Mouse (Mus musculus): ENCODE results near the gene Maz. TPM values are rescaled to one million over a fixed set of nuclear protein-coding genes. Genes with fewer than 3 reads are reported as not detected.

The Maz gene
- polyA plus RNA-seq (2015; fragmentation: Nextera tagmentation; extraction: Ambion mirVana), result 63.9 and 65.8 TPM in 2 replicates

DNA sequence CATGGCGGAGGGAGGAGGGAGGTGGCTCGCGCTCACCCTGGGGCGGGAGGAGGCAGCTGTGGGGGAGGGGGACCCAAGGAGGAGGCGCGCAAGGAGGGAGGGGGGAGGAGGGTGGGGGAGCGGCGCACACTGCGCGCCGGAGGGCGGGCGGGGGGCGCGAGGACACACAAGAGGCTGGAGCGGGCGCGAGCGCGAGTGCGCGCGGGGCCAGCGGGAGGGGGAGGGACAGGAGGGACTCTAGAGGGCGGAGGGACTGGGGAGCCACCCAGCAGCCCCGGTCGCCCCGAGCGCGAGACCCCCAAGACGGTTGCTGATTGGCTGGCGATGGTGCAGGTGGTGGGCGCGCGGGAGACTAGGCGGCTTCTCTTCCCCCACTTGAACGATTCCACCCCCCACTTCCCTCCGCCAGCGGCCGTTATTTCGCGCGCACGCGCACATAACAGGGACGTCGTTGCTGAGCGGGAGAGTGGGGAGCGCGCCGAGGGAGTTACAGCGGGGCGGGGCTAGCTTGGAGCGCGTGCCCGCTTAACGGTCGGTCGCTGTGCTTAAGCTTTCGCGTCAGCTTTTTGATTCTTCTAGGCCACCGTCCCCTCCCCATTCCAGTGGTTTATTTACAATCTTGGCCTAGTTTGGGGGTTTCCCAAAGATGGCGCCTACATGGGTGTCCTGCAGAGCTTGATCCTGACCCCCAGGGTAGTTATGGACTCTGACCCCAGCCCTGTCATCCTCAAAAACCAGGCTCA is at the start of gene Maz:
Maz (minus strand) TSS at position 54 of the 743 bp plus-strand sequence.
- Histone ChIP-seq H3K27me3 (no peaks in the 10 kb centered on the region), H3K36me3 (ENCODE audit: poor library complexity, severe bottlenecking) (peaks cover 61% of the 10 kb centered on the region), H3K4me1 (peaks cover 41% of the 10 kb centered on the region), H3K27ac (peak within 1 kb of the TSS; percentile 99), H3K9ac (peak within 1 kb of the TSS; percentile 100), H3K9me3 (replicated peaks) (no peaks in the 10 kb centered on the region), H3K4me2 (peak within 1 kb of the TSS; percentile 99), H3K4me3 (peak within 1 kb of the TSS; percentile 94)
- under 1% methylated on average over 48 of the region's 63 CpGs for WGBS
- ATAC-seq, result peak; percentile 91

DNA sequence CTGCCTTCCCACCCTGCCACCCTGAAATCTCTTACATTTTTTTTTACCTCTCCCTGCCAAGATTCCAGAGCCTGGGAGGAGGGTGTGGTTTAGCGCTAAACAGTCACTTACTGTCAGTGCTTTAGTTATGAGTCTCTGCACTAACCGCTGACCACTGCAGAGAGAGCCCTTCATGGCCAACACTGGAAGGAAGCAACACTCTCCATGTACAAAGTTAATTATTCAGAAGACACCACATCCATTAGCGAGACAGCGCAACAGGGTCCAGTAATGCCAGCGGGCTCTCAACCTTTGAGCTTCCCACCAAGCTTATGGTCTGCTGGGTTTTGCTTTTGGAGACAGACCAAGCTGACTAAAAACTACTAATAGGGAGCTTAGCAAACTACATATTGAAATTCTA is 49.4 kb upstream of the Maz start:
- H3K27ac ChIP-seq, result no peak overlapping the region
- no peak for ATAC-seq
- no peak overlapping the region for H3K4me2 ChIP-seq
- no peak overlapping the region for H3K9ac ChIP-seq
- H3K4me3 ChIP-seq, result no peak overlapping the region
- WGBS, result 91% methylated on average over 5 of the region's 5 CpGs
- H3K4me1 ChIP-seq, result no peaks in the 10 kb centered on the region
- H3K27me3 ChIP-seq, result no peaks in the 10 kb centered on the region
- H3K9me3 ChIP-seq (replicated peaks), result no peaks in the 10 kb centered on the region
- no peaks in the 10 kb centered on the region for H3K36me3 ChIP-seq (ENCODE audit: poor library complexity, severe bottlenecking)

DNA sequence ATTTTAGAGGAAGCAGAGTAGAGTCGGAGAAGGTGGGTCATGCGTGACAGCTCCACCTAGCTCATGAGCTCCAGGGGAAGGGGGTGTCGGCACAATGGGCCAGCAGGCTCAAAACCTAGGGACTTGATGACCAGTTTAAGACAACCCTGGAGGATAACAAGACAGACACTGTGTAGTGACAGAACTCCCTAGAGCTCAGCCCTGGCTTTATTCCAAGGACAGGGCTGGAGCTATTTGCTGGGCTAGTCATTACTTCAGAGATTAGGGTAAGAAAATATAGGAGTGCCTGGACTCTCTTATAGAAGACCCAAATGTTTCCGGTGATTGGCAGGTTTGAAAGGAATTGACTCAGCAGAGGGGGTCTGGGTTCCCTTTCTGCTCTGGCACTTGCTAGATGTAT is 46.4 kb upstream of the Maz start:
- no peaks in the 10 kb centered on the region for H3K4me1 ChIP-seq
- H3K27me3 ChIP-seq, result no peaks in the 10 kb centered on the region
- H3K4me3 ChIP-seq, result no peak overlapping the region
- no peaks in the 10 kb centered on the region for H3K36me3 ChIP-seq (ENCODE audit: poor library complexity, severe bottlenecking)
- no peak overlapping the region for H3K27ac ChIP-seq
- H3K9ac ChIP-seq, result no peak overlapping the region
- no peaks in the 10 kb centered on the region for H3K9me3 ChIP-seq (replicated peaks)
- WGBS, result 93% methylated on average over 4 of the region's 4 CpGs
- no peak for ATAC-seq
- H3K4me2 ChIP-seq, result no peak overlapping the region

DNA sequence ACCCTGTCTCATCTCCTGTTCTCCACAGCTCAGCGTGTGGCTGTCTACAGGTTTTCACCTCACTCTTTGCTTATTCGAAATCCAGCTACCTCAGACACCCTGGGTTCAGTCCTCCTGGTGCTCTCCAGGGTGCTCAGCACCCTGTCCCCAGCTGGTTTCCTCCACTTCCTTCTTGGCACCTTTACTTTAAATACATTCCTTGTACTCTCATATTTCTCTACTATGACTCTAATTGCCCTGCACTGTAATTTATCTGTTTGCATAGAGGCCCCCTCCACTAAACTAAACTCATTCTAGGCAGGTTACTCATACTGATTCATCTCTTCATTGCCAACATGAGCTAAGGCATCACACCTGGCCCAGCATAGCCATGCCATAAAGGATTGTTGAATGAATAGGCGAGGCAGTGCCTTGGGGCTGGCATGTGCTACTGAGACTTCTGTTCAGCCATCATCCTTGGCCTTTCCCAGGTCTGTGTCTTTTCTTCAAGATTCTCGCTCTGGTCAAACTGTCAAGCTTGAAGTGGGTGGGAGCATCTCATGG is 44.1 kb upstream of the Maz start:
- ATAC-seq, result no peak
- Histone ChIP-seq H3K4me2 (no peak overlapping the region), H3K27ac (no peak overlapping the region), H3K9ac (no peak overlapping the region), H3K36me3 (ENCODE audit: poor library complexity, severe bottlenecking) (no peaks in the 10 kb centered on the region), H3K4me1 (no peaks in the 10 kb centered on the region), H3K4me3 (no peak overlapping the region), H3K9me3 (replicated peaks) (no peaks in the 10 kb centered on the region), H3K27me3 (no peaks in the 10 kb centered on the region)
- 76% methylated on average over 4 of the region's 4 CpGs for WGBS

DNA sequence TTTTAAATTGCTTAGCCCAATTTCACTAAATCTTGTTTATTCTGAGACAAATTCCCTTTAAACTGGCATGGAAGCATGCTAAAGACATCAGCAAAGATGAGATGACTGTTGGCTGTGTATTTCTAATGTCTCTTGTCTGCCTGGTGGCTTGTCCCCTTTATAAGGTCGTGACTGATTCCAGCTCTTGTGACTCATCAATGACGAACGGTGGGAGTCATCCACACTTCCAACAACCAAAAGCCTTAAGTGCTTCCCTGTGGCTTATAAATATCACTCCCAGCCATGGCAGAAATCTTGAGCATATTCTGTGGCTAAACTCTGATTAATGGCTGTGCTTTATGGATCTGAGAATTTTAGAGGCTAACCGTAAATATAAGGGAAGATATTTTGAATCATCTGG is 39.5 kb upstream of the Maz start:
- Histone ChIP-seq H3K4me2 (no peak overlapping the region), H3K9ac (no peak overlapping the region), H3K27ac (no peak overlapping the region), H3K36me3 (ENCODE audit: poor library complexity, severe bottlenecking) (no peaks in the 10 kb centered on the region), H3K4me3 (no peak overlapping the region), H3K27me3 (no peaks in the 10 kb centered on the region), H3K9me3 (replicated peaks) (no peaks in the 10 kb centered on the region), H3K4me1 (no peaks in the 10 kb centered on the region)
- no peak for ATAC-seq
- WGBS, result 84% methylated on average over 4 of the region's 4 CpGs

DNA sequence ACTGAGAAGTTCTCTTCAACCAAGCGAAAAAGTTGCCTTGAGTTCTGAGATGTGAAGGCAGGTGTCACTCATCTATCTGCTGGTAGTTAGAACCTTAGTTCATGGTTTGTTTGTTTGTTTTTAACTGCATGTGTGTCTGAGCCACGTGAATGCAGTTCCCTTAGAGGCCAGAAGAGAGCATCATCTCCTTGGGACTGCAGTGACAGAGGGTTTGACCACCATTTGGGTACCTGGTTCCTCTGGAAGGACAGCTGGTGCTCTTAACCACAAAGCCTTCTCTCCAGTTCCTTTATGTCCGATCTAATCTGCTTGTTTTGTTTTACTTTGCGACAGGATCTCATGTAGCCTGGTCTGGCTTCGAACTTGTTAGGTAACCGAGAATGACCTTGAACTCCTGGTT is 38.7 kb upstream of the Maz start:
- Histone ChIP-seq H3K4me2 (no peak overlapping the region), H3K9ac (no peak overlapping the region), H3K4me3 (no peak overlapping the region), H3K27ac (no peak overlapping the region), H3K4me1 (no peaks in the 10 kb centered on the region), H3K27me3 (no peaks in the 10 kb centered on the region), H3K36me3 (ENCODE audit: poor library complexity, severe bottlenecking) (no peaks in the 10 kb centered on the region), H3K9me3 (replicated peaks) (no peaks in the 10 kb centered on the region)
- no peak for ATAC-seq
- 87% methylated on average over 6 of the region's 6 CpGs for WGBS

DNA sequence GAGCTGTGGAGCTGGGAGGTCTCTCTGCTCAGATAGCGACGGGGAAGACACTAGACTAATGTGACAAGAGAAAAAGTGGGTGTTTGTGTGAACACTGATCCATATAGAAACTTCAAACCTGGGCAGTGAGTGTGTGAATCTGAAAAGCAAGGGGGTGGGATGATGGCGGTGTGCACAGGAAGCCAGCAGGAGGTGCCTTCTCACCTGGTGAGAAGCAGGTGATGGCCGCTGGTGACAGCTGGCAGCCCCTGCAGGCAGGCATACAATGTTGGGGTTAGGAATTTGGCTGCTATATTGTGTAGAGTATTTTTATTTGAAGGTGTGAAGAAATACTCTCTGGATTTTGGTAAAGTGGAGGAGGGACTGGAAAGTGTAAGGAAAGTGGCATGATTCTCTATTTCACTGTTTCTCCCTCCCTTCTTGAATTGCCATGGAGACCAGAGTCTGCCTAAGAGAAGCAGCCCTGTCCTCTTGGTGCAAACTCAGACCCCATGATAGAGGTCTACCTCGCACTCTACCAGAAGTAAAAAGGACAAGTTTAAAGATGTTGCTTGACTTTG is 28.3 kb upstream of the Maz start:
- 83% methylated on average over 5 of the region's 5 CpGs for WGBS
- ATAC-seq, result no peak
- Histone ChIP-seq H3K4me2 (no peak overlapping the region), H3K4me3 (no peak overlapping the region), H3K9ac (no peak overlapping the region), H3K27me3 (no peaks in the 10 kb centered on the region; the same call in 1 of the 2 replicates), H3K9me3 (replicated peaks) (no peaks in the 10 kb centered on the region), H3K4me1 (no peaks in the 10 kb centered on the region), H3K27ac (no peak overlapping the region), H3K36me3 (ENCODE audit: poor library complexity, severe bottlenecking) (no peaks in the 10 kb centered on the region)

DNA sequence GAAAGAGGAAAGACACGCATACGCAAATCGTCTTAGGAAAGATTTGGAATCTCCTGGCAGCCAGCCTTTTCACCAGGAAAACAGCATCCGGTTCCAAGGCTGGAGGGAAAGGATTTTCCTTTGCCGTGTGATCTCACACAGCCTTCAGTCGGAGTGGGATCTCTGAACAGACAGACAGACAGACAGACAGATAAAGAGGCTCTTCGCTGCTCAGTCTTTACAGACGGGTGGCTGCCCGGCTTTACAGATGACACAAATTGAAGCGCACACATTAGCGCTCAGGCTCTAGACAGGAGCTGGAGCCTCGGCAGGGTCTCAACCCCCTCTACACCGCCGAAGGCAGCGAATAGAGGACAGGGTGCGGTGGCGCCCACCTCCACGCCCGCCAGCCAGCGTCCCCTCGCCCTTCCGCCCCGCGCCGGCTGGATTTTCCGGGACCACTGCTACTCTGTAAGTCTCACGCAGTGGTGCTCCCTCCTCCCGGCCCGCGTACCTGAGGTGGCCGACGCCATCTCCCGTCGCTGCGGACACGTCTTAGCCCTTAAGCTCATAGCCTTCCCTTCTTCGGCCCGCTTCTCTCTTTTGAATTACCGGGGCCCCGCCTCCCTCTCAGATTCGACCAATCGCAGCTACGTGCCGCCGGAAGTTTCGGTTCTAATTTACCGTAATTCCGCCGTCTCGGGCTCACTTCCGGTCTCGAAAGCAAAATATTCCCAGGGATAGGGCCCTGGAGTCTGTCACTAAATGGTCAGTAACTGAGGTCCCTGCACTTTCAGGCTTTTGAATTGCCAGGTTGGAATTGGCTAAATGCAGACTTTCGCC is 15.2 kb upstream of the Maz start, which contains the start of gene Kif22:
Kif22 (minus strand) TSS at position 621 of the 822 bp plus-strand sequence.
- peak within 1 kb of the TSS; percentile 85 for H3K4me2 ChIP-seq
- WGBS, result under 1% methylated on average over 53 of the region's 53 CpGs
- peak within 1 kb of the TSS; percentile 57 for H3K27ac ChIP-seq
- H3K4me3 ChIP-seq, result peak within 1 kb of the TSS; percentile 94
- ATAC-seq, result peak; percentile 89
- peaks cover 13% of the 10 kb centered on the region for H3K36me3 ChIP-seq (ENCODE audit: poor library complexity, severe bottlenecking)
- H3K27me3 ChIP-seq, result no peaks in the 10 kb centered on the region
- H3K9me3 ChIP-seq (replicated peaks), result no peaks in the 10 kb centered on the region
- H3K4me1 ChIP-seq, result peaks cover 22% of the 10 kb centered on the region
- H3K9ac ChIP-seq, result peak within 1 kb of the TSS; percentile 86

DNA sequence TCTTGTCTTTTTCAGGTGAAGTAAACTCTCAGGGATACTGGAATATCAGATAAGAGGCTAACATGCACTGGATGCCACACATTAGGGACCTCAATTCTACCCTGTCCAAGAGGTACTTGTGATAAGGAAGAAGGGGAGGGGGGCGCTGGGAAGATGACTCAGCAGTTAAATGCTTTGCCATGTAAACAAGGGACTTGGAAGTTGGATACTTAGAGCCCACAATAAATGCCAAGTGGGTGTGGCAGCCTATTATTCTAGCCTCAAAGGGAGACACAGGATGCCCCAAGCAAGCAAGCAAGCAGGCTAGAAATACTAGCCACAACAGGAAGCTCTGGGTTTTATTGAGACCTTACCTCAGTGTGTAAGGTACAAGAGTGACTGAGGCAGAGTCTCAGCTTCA is 4.4 kb upstream of the Maz start:
- Histone ChIP-seq H3K27me3 (no peaks in the 10 kb centered on the region), H3K9me3 (replicated peaks) (no peaks in the 10 kb centered on the region), H3K4me2 (no peak overlapping the region), H3K9ac (no peak overlapping the region), H3K4me1 (peaks cover 10% of the 10 kb centered on the region), H3K36me3 (ENCODE audit: poor library complexity, severe bottlenecking) (peaks cover 74% of the 10 kb centered on the region), H3K27ac (no peak overlapping the region), H3K4me3 (no peak overlapping the region)
- ATAC-seq, result no peak
- WGBS, result 82% methylated on average over 1 of the region's 1 CpGs

DNA sequence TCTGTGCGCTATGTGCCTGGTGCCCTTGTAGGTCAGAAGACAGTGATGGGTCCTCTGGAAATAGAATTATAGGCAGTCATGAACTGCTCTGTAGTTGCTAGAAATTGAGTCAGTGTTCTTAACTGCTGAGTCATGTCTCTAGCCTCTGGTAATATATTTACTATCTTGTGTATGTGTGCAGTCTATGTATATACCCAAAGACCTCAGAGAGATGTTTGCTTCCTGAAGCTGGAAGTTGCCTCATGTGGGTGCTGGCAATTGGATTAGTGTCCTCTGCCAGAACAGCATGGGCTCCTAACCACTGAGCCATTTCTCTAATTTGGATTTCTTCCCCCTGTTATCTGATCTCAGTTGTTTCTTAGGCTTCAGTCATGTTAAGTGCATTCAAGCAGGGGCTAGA is 3.3 kb upstream of the Maz start:
- 100% methylated on average over 1 of the region's 1 CpGs for WGBS
- no peak overlapping the region for H3K9ac ChIP-seq
- no peaks in the 10 kb centered on the region for H3K27me3 ChIP-seq
- peaks cover 11% of the 10 kb centered on the region for H3K4me1 ChIP-seq
- H3K9me3 ChIP-seq (replicated peaks), result no peaks in the 10 kb centered on the region
- no peak for ATAC-seq
- H3K27ac ChIP-seq, result no peak overlapping the region
- peaks cover 65% of the 10 kb centered on the region for H3K36me3 ChIP-seq (ENCODE audit: poor library complexity, severe bottlenecking)
- H3K4me2 ChIP-seq, result no peak overlapping the region
- no peak overlapping the region for H3K4me3 ChIP-seq

DNA sequence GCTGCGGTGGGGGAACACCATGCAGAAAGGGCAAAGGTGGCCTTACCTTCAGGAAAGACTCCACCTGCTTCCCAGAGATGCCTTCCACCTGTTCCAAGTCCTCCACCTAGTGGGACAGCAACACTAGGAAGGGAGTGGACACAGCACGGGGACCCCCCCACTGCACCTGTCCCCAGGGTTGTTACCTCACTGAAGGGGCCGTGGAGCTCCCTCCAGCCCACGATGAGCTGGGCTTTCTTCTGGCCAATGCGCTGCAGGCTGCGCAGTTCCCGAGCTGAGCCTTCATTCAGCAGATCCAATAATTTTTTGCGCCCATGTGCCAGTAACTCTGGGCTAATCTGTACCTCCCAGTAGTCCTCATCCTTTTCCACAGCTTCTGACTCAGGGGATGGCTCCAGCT is 1.0 kb upstream of the Maz start:
- peak overlapping the region; percentile 69 for H3K9ac ChIP-seq
- no peaks in the 10 kb centered on the region for H3K9me3 ChIP-seq (replicated peaks)
- ATAC-seq, result peak; percentile 7
- H3K4me3 ChIP-seq, result peak overlapping the region; percentile 94
- peaks cover 33% of the 10 kb centered on the region for H3K4me1 ChIP-seq
- H3K36me3 ChIP-seq (ENCODE audit: poor library complexity, severe bottlenecking), result peaks cover 61% of the 10 kb centered on the region
- 58% methylated on average over 8 of the region's 8 CpGs for WGBS
- H3K27me3 ChIP-seq, result no peaks in the 10 kb centered on the region
- H3K4me2 ChIP-seq, result peak overlapping the region; percentile 74
- H3K27ac ChIP-seq, result peak overlapping the region; percentile 99

DNA sequence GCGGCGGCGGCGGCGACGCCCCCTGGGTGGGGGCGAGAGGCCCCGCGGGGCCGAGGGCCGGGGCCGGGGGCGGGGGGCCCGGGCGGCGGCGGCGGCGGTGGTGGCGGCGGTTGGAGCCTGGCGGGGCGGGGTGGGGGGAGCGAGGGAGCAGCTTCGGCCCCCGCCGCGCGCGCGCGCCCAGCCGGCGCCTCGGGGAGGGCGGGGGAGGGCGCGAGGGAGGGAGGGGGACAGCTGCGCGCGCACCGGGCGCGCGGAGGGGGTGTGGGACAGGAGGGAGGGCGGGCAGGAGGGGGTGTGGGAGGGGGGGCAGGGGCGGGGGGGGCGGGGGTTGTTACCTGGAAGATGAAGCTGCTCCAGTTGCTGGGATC is 237 bp downstream of the Maz start:
- H3K4me3 ChIP-seq, result peak overlapping the region; percentile 94
- H3K36me3 ChIP-seq (ENCODE audit: poor library complexity, severe bottlenecking), result peaks cover 61% of the 10 kb centered on the region
- H3K9me3 ChIP-seq (replicated peaks), result no peaks in the 10 kb centered on the region
- H3K4me1 ChIP-seq, result peaks cover 46% of the 10 kb centered on the region
- WGBS, result no CpG with 5 or more reads among the region's 48 CpGs
- peak overlapping the region; percentile 99 for H3K27ac ChIP-seq
- no peaks in the 10 kb centered on the region for H3K27me3 ChIP-seq
- H3K9ac ChIP-seq, result peak overlapping the region; percentile 100
- no peak for ATAC-seq
- H3K4me2 ChIP-seq, result peak overlapping the region; percentile 99
